Mouse (Mus musculus): ENCODE measurements around the gene Mcrip2.

DNA sequence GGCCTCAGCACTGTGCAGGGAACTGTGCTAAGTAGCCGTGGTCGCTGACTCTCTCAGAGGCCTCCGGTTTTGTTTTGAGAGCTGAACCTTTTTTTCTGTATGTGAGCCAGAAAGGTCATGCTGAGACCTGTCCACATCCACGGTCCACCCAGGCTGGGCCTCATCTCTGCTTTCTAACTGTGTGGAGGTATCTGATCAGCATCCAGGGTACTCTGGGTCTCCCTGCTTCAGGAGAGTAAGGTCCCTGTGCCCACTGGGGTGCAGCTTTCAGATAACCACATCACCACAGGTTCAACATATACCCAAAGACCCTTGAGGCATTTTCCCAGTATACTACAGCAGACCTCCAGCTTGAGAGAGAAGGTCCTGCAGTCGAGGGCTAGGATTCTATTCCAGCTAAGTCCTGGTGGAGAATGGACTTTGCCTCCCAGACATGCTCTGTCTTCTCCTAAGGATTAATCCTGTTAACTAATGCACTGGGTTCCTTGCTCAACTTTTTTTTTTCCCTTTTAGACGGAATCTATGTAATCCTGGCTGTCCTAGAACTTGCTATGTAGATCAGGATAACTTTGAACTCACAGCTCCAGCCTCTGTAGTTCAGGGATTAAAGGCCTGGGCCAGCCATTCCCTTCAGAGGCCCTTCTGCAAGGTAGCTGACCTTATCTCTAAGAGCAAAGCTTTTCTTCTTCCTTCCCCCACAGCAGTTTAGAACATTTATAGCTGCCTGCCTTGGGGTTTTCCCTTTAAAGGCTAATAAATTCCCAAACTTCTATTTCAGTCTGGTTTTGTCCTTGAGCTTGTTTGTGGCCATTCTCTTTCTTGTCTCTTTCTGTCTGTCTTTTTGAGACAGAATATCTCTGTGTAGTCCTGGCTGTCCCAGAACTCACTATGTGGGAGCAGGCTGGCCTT lies 6.6 kb downstream of the Mcrip2 start:
- no peak for TF ChIP-seq CTCF (IDR thresholded peaks at IDR 0.05; ENCODE audit: low read depth, low read length)
- no peak for TF ChIP-seq POLR2A (IDR thresholded peaks at IDR 0.05; ENCODE audit: borderline replicate concordance, low read depth, low read length)
